Mouse (Mus musculus) ES-E14 (cell line): ENCODE measurements around the gene Endog.

Experiments used
- CHD2 ChIP-seq: IDR thresholded peaks from 2 replicates; pipeline ENCODE4 v1.6.1; 2014; ENCODE audit warnings: mild to moderate bottlenecking, low read depth, low read length, inconsistent platforms
- HCFC1 ChIP-seq: IDR thresholded peaks from 2 replicates; pipeline ENCODE4 v1.6.1; 2012; ENCODE audit warnings: low read length, inconsistent platforms, borderline replicate concordance; ENCODE audit not compliant: insufficient read depth
- MAFK ChIP-seq: IDR thresholded peaks from 2 replicates; pipeline ENCODE4 v1.6.1; 2014; ENCODE audit warnings: mild to moderate bottlenecking, low read depth, low read length, inconsistent platforms; ENCODE audit not compliant: insufficient read depth
- ZC3H11A ChIP-seq: IDR thresholded peaks from 2 replicates; pipeline ENCODE4 v1.6.1; 2012; ENCODE audit warnings: low read depth, mild to moderate bottlenecking, inconsistent platforms, low read length, borderline replicate concordance
- ZNF384 ChIP-seq: IDR thresholded peaks from 2 replicates; pipeline ENCODE4 v1.6.1; 2012; ENCODE audit warnings: low read depth, low read length, inconsistent platforms

GRCm38 (mm10) chr2:30185681-30186080 is 14.4 kb downstream of the Endog start:
- TF ChIP-seq CHD2: no peak
- no peak for TF ChIP-seq MAFK
- TF ChIP-seq HCFC1: no peak
- no peak for TF ChIP-seq ZC3H11A
- no peak for TF ChIP-seq ZNF384
